Mouse (Mus musculus) central nervous system, embryonic 11.5 days (tissue): ENCODE measurements around the gene Morf4l1. TPM values are rescaled to one million over a fixed set of nuclear protein-coding genes. Genes with fewer than 3 reads are reported as not detected.

Experiments
- polyA plus RNA-seq: library from polyadenylated mRNA; depleted of rRNA; stranded (reverse); fragments of >200 nt; gene quantifications from 2 replicates; pipeline ENCODE4 v1.2.3, GENCODE M21; 2012; rRNA removed

Gene Morf4l1
- polyA plus RNA-seq = 497 and 526 TPM in 2 replicates

DNA sequence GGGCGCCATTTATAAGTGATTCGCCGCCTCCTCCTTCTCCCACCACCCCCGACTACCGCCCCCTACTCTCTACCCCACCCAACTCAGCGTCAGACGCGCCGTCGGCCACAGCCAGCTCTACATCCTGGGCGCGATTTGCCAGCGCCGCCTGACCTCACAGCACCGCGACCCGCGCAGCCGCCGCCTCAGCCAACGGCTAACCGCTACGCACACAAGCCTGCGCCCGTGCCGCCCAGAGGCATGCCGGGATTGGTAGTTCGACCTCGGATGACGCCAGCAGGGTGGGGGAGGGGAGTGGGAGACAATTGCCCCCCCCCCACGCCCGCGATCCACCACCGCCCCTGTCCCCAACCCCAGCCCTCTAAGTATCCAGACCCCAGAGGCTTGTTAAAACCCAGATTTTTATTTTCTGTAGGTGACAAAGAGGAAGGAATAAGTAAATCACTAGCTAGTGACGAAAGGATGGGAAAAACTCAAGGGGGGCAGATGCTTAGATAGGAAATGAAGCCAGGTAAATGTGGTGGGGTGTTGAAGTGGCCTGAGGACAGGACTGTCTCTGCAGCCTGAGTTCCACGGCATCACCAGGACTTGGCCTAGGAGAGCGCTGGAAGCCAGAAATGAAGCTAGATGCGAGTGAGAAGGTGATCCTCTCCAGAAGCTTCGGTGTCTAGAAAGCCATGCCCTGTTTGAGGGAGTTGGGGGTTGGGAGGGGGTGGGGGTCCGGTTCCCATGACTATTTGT, at the start of gene Morf4l1:
TSS of gene Morf4l1 (minus strand) at position 208 of the 741 bp plus-strand sequence.

DNA sequence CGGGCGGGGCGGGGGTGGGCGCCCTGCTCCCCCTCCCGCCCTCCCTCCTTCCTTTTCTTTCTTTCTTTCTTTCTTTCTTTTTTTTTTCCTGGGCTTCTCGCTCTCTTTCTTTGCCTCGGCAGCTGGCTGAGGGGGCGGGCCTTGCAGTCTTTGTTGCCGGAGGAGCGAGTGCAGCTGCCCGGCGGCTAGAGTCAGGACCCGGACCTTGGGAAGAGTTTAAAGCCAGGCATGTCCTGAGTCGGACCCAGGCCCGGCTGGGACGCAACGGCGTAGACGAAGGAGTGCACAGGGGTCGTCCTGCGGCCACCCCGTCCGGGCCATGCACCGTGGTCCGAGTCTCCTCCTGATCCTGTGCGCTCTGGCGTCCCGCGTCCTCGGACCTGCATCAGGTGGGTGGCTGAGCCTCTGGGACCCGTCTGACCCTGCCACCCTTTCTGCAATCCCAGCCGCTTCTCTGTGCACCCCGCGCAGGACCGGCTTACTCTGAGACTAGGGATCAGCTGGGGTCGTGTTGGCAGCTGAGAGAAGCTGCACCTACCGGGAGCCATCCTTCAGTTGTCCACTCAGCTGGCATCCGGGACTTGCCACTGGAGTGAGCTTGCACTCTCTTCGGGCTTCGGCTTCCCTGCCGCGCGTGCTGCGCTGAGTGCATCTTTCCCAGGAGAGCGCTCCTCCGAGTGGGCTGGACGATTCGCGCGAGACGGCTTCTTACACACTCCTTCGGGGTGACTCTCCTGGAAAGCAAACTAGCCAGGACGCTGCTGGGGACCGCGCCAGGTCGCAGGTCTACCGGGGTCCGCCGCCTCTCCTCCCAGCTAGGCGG, 48.6 kb upstream of the Morf4l1 start, which contains the start of gene Adamts7:
TSS of gene Adamts7 (plus strand) at position 144 of the 823 bp plus-strand sequence.

GRCm38 (mm10) chr9:90053852-90054251, 60.7 kb downstream of the Morf4l1 start, which contains the start of gene Ctsh:
Gene Ctsh, plus strand, starts transcription at chr9:90054152.

Other genes with a start within 250 kb of the Morf4l1 start
- gene Rasgrf1, start 204.9 kb downstream of the Morf4l1 start, polyA plus RNA-seq = 0.24 and 0.30 TPM in 2 replicates
- 6.1 and 6.3 TPM in 2 replicates for gene Ctsh, start 60.6 kb downstream of the Morf4l1 start, polyA plus RNA-seq
- 38.0 and 38.7 TPM in 2 replicates for gene Adamts7, start 48.3 kb upstream of the Morf4l1 start, polyA plus RNA-seq
- 10.9 and 14.1 TPM in 2 replicates for gene Tbc1d2b, start 156.0 kb upstream of the Morf4l1 start, polyA plus RNA-seq